Mouse (Mus musculus) midbrain, embryonic 14.5 days (tissue): ENCODE measurements around the gene Col13a1. TPM values are rescaled to one million over a fixed set of nuclear protein-coding genes. Genes with fewer than 3 reads are reported as not detected.

ENCODE experiments used
- ATAC-seq: fragments of 200-750 bp; cut with Nextera tagmentation; 2 replicates; pipeline ENCODE4 v1.8.0; 2017; ENCODE audit warnings: moderate number of reproducible peaks, moderate library complexity; ENCODE audit not compliant: low FRiP score, low TSS enrichment
- DNase-seq: peaks from one replicate; pipeline ENCODE4 v3.0.0-alpha.2; 2015
- H3K27ac ChIP-seq: fragments of 300-500 bp; sonication (generic); replicated peaks from 2 replicates; pipeline ENCODE4 v1.5.1; 2014; ENCODE audit warnings: mild to moderate bottlenecking, low read depth, low read length, moderate library complexity
- H3K27me3 ChIP-seq: fragments of 300-500 bp; sonication (generic); 2 replicates; pipeline ENCODE4 v1.6.1; 2014; ENCODE audit warnings: low read length, control low read depth, mixed read lengths; ENCODE audit not compliant: control insufficient read depth, insufficient read depth
- H3K36me3 ChIP-seq: fragments of 300-500 bp; sonication (generic); 2 replicates; pipeline ENCODE4 v1.6.1; 2014; ENCODE audit warnings: low read length, control low read depth; ENCODE audit not compliant: control insufficient read depth, insufficient read depth
- H3K4me1 ChIP-seq: fragments of 300-500 bp; sonication (generic); 2 replicates; pipeline ENCODE4 v1.6.1; 2014; ENCODE audit warnings: mild to moderate bottlenecking, antibody characterized with exemption, low read length, control low read depth; ENCODE audit not compliant: control insufficient read depth, insufficient read depth
- H3K4me2 ChIP-seq: fragments of 300-500 bp; sonication (generic); 2 replicates; pipeline ENCODE4 v1.6.1; 2014; ENCODE audit warnings: mild to moderate bottlenecking, low read length, moderate library complexity
- H3K4me3 ChIP-seq: fragments of 300-500 bp; sonication (generic); replicated peaks from 2 replicates; pipeline ENCODE4 v1.5.1; 2014; ENCODE audit warnings: low read depth, low read length
- H3K9ac ChIP-seq: fragments of 300-500 bp; sonication (generic); replicated peaks from 2 replicates; pipeline ENCODE4 v1.6.1; 2014; ENCODE audit warnings: mild to moderate bottlenecking, low read length, moderate library complexity
- H3K9me3 ChIP-seq: fragments of 300-500 bp; sonication (generic); 2 replicates; pipeline ENCODE4 v1.6.1; 2016; ENCODE audit warnings: low read length, control low read depth, mixed read lengths; ENCODE audit not compliant: control insufficient read depth
- WGBS: fragments of 180-500 bp; shearing (Covaris S2); extraction: QIAGEN DNeasy Blood & Tissue Kit; methylation state at CpG from one replicate; pipeline ENCODE4 v1.1.7; 2014; 5-methylcytosine and 5-hydroxymethylcytosine counted together
- polyA plus RNA-seq: library from polyadenylated mRNA; unstranded; fragments of >200 nt; fragmentation: Nextera tagmentation; extraction: Ambion mirVana; gene quantifications from 2 replicates; pipeline ENCODE4 v1.2.1, GENCODE M21; 2014

Col13a1 gene
- polyA plus RNA-seq, 1 experiment from 2014 or later = 1.5 TPM

DNA sequence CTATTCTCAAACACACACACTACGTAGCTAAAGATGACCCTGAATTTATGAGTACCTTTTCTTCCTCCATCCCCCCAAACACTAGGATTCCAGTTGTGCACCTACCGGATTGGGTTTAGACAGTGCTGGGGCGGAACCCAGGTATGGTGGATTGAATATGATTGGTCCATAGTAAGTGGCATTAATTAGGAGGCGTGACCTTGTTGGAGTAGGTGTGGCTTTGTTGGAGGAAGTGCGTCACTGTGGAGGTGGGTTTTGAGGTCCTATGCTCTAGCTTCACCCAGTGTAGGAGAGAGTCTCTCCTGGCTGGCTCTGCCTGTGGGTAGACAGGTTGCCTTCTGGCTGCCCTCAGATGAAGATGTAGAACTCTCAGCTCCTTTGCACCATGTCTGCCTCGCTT is 144.6 kb downstream of the Col13a1 start:
- H3K36me3 ChIP-seq = no peaks in the 10 kb centered on the region
- no peak overlapping the region for H3K4me2 ChIP-seq
- H3K4me1 ChIP-seq = no peaks in the 10 kb centered on the region
- DNase-seq (no peak), ATAC-seq (no peak)
- no peaks in the 10 kb centered on the region for H3K9me3 ChIP-seq
- H3K4me3 ChIP-seq = no peak overlapping the region
- WGBS = 96% methylated on average over 6 of the region's 6 CpGs
- no peak overlapping the region for H3K9ac ChIP-seq
- H3K27ac ChIP-seq = no peak overlapping the region
- H3K27me3 ChIP-seq = no peaks in the 10 kb centered on the region

DNA sequence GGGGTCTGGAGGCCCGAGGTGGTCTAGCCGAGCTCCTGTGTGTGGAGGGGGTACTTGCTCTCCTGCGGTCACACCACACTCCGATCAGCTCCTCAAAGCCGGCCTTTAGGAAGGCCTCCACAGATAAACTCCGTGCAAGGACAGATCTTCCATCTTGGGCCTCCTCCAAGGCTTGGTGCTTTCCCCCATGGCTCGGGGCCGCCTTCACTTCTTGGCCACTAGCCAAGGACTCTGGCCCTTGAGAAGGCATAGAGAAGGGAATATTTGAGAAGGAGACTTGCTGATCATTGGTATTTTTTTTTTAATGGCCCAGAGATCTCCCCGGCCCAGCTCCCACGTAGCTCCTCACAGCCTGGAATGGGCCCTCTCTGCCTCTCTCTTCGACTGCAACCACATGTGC is 146.2 kb downstream of the Col13a1 start:
- no peaks in the 10 kb centered on the region for H3K4me1 ChIP-seq
- WGBS = 92% methylated on average over 11 of the region's 11 CpGs
- no peaks in the 10 kb centered on the region for H3K9me3 ChIP-seq
- no peak overlapping the region for H3K27ac ChIP-seq
- no peak overlapping the region for H3K4me2 ChIP-seq
- no peaks in the 10 kb centered on the region for H3K27me3 ChIP-seq
- H3K4me3 ChIP-seq = no peak overlapping the region
- DNase-seq (no peak), ATAC-seq (no peak)
- H3K36me3 ChIP-seq = no peaks in the 10 kb centered on the region
- no peak overlapping the region for H3K9ac ChIP-seq

DNA sequence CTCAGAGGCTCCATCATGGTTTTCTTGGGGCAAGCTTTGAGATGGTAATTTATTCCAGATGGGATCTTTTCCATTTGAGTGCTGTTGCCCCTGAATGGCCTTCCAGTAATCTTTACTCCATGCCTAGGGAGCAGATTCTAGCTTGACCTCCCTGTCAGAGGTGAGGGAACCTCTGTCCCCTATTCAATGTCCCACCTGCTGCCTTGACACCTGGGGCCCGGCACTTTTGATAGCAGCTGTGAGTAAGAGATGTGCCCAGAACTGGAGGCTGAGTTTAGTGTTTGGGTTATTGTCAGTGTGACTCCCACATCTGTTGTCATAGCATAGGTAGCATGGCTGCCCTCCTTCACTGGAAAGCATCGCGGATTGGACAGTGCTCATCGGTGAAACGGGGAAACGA is 147.2 kb downstream of the Col13a1 start:
- no peak for DNase-seq
- no peak overlapping the region for H3K9ac ChIP-seq
- H3K27ac ChIP-seq = no peak overlapping the region
- H3K4me3 ChIP-seq = no peak overlapping the region
- 94% methylated on average over 6 of the region's 6 CpGs for WGBS
- ATAC-seq = no peak
- H3K4me2 ChIP-seq = no peak overlapping the region
- no peaks in the 10 kb centered on the region for H3K36me3 ChIP-seq
- H3K9me3 ChIP-seq = no peaks in the 10 kb centered on the region
- no peaks in the 10 kb centered on the region for H3K27me3 ChIP-seq
- H3K4me1 ChIP-seq = peaks cover 6% of the 10 kb centered on the region; the same call in 1 of the 2 replicates

DNA sequence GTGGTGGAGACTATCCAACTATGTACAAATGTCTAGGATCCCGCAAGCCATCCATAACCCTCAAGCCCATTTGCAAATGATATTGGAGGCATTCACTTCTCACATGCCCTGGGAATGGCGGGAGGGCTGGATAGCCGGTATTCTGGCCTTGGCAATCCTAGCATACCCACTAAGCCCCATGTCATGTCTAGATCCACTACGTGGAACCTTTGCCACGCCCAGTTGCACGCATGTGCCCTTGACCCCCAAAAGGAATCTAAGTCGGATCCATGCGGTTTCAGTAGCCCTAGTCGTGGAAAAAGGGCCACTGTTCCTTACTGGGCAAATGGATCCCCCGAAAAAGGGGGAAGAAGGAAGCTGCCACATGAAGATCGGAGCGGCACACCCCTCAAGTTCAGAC is 147.7 kb downstream of the Col13a1 start:
- Histone ChIP-seq H3K27ac (no peak overlapping the region), H3K4me2 (no peak overlapping the region), H3K9ac (no peak overlapping the region), H3K27me3 (no peaks in the 10 kb centered on the region), H3K4me3 (no peak overlapping the region), H3K4me1 (peaks cover 6% of the 10 kb centered on the region; the same call in 1 of the 2 replicates), H3K36me3 (no peaks in the 10 kb centered on the region), H3K9me3 (no peaks in the 10 kb centered on the region)
- DNase-seq (no peak), ATAC-seq (no peak)
- 80% methylated on average over 12 of the region's 12 CpGs for WGBS

DNA sequence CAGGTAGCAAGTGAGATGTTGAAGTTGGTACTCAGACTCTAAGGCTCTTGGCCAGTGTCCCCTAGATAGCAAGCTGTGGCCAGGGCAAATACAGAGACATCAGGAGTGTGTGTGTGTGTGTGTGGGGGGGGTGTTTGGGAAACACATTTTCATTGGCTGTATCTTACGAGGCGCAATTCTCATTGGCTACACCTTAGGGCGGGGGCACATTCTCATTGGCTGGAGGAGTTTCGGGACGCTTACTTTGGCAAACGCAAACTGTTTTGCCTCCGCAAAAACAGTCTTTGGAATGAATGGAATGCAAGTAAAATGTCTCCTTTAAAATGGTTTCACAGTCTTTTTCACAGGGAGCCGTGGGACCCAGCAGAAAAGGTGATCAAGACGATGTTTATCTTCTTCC is 148.1 kb downstream of the Col13a1 start:
- Histone ChIP-seq H3K4me1 (peaks cover 6% of the 10 kb centered on the region; the same call in 1 of the 2 replicates), H3K27me3 (no peaks in the 10 kb centered on the region), H3K4me2 (no peak overlapping the region), H3K27ac (no peak overlapping the region), H3K4me3 (no peak overlapping the region), H3K36me3 (no peaks in the 10 kb centered on the region), H3K9me3 (no peaks in the 10 kb centered on the region), H3K9ac (no peak overlapping the region)
- no peak for DNase-seq
- 60% methylated on average over 9 of the region's 9 CpGs for WGBS
- ATAC-seq = no peak

DNA sequence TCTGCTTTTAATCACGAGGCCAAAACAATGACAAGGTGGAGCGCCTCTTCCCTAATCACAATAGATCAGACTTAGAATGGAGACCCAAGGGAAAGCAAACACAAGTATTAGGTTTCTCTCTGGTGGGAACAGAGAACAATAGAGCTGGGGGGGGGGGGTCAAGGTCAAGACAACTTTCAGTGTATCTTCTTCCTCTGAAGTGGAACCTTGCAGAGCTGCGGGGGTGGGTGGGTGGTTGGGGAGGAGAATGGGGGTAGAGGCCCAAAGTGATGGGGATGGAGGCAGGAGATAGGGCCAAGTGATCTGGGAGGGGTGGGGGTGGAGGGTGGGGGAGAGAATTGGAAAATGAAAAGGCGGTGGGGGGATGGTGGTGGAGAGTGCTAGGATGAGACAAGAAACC is 149.9 kb downstream of the Col13a1 start:
- DNase-seq = no peak
- H3K27ac ChIP-seq = no peak overlapping the region
- H3K27me3 ChIP-seq = no peaks in the 10 kb centered on the region
- WGBS = 58% methylated on average over 4 of the region's 4 CpGs
- ATAC-seq = no peak
- H3K4me1 ChIP-seq = peaks cover 6% of the 10 kb centered on the region; the same call in 1 of the 2 replicates
- no peak overlapping the region for H3K4me3 ChIP-seq
- H3K9me3 ChIP-seq = no peaks in the 10 kb centered on the region
- H3K9ac ChIP-seq = no peak overlapping the region
- no peak overlapping the region for H3K4me2 ChIP-seq
- H3K36me3 ChIP-seq = no peaks in the 10 kb centered on the region

DNA sequence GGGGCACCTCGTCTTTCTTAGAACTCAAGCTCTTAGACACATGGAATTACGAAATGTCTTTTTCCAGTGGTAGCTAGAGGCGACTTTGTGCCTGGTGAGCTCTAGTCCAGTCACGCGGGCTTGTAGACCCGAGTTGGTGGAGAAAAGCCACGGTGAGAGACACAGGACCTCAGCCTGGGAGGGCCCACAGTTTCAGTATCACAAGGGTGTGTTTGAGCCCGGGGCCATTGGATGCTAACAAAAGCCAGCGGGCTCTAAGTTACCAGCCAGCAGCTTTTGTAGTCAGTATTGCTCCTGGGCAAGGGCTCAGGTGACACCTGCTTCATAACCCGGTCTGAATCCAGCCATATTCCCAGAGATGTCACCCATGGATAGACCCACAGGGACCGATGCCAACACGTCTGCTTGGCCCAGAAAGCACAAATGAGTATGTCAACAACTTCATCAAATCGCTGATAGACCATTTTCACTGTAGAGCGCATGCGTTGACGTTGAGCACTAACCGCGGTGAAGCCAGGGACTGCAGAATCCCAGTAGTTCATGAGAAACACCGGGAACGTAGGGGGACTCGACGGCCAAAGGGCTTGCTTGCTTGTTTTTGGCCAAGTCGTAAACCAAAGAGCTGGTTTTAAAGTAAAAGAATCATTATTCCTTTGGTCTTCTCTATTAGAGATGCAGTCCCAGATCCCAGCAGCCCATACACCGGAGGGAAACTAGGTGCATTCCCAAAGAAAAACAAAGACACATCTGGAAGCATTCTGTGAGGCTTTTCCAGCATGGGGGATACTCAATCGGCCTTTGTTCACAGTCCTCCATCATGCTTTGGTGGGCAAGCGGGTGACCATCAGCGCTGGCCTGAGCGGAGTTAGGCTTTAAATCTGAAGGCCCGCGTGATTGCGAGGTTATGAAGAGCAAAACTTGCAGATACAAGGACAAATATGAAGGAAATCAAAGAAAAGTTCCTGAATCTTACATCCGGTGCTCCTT is 150.7 kb downstream of the Col13a1 start:
- 92% methylated on average over 32 of the region's 32 CpGs for WGBS
- H3K27ac ChIP-seq = no peak overlapping the region
- H3K4me2 ChIP-seq = no peak overlapping the region
- H3K27me3 ChIP-seq = no peaks in the 10 kb centered on the region
- peaks cover 6% of the 10 kb centered on the region; the same call in 1 of the 2 replicates for H3K4me1 ChIP-seq
- H3K4me3 ChIP-seq = no peak overlapping the region
- DNase-seq (no peak), ATAC-seq (no peak)
- no peaks in the 10 kb centered on the region for H3K36me3 ChIP-seq
- no peaks in the 10 kb centered on the region for H3K9me3 ChIP-seq
- H3K9ac ChIP-seq = no peak overlapping the region

DNA sequence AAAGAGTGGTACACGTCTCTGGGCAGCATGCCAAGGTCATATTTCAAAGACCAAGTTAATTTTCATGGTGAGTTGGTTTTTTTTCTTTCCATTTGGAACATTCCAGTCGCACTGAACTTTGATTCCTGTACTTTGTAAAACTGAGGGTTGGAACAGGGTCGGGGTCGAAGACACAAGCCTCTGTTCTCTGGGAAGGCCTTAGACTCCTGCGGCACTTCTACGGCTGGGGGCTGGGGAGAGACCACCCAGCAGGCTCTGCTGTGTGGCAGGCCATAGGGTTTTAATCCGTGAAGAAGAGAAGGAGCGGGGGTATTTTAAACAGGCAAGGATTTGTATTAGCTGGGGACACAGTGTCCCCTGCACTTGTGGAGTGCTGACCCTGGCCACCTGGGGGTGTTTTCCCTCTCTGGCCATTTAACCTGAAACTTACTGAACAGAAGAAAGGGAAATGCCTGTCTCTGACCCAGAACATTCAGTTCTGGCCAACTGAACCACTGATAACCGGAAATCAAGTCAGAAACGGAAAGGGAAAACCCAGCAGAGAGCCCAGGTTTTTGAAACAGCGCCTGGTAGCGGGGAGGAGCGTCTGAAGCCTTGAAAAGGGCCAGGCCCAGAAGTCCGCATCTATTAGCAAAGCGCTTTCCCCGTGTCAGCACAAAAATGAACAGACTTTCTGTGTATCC is 152.0 kb downstream of the Col13a1 start:
- ATAC-seq (no peak), DNase-seq (peak; percentile 36)
- H3K4me1 ChIP-seq = peaks cover 6% of the 10 kb centered on the region; the same call in 1 of the 2 replicates
- no peaks in the 10 kb centered on the region for H3K9me3 ChIP-seq
- no peaks in the 10 kb centered on the region for H3K36me3 ChIP-seq
- 15% methylated on average over 16 of the region's 16 CpGs for WGBS
- no peak overlapping the region for H3K27ac ChIP-seq
- no peak overlapping the region for H3K9ac ChIP-seq
- no peaks in the 10 kb centered on the region for H3K27me3 ChIP-seq
- no peak overlapping the region for H3K4me3 ChIP-seq
- no peak overlapping the region for H3K4me2 ChIP-seq
